Mouse (Mus musculus) forebrain, embryonic 15.5 days (tissue): ENCODE results near the gene Smim23. TPM values are rescaled to one million over a fixed set of nuclear protein-coding genes. Genes with fewer than 3 reads are reported as not detected.
A peak's percentile ranks its signal among the peaks of the same experiment; 100 is the strongest.

ENCODE experiments used
- ATAC-seq: fragments of 200-750 bp; cut with Nextera tagmentation; replicated peaks from 2 replicates; pipeline ENCODE4 v1.8.0; 2017; ENCODE audit warnings: mild to moderate bottlenecking, moderate TSS enrichment, moderate library complexity
- H3K27ac ChIP-seq: fragments of 300-500 bp; sonication (generic); replicated peaks from 2 replicates; pipeline ENCODE4 v1.5.1; 2015; ENCODE audit warnings: mild to moderate bottlenecking, inconsistent platforms
- H3K27me3 ChIP-seq: fragments of 300-500 bp; sonication (generic); 2 replicates; pipeline ENCODE4 v1.6.1; 2015; ENCODE audit warnings: inconsistent platforms
- H3K36me3 ChIP-seq: fragments of 300-500 bp; sonication (generic); 2 replicates; pipeline ENCODE4 v1.6.1; 2015; ENCODE audit warnings: mild to moderate bottlenecking, inconsistent platforms
- H3K4me1 ChIP-seq: fragments of 300-500 bp; sonication (generic); 2 replicates; pipeline ENCODE4 v1.6.1; 2015; ENCODE audit warnings: inconsistent platforms
- H3K4me2 ChIP-seq: fragments of 300-500 bp; sonication (generic); replicated peaks from 2 replicates; pipeline ENCODE4 v1.6.1; 2015; ENCODE audit warnings: mild to moderate bottlenecking, inconsistent platforms
- H3K4me3 ChIP-seq: fragments of 300-500 bp; sonication (generic); 2 replicates; pipeline ENCODE4 v1.5.1; 2015; ENCODE audit warnings: mild to moderate bottlenecking, inconsistent platforms
- H3K9ac ChIP-seq: fragments of 300-500 bp; sonication (generic); replicated peaks from 2 replicates; pipeline ENCODE4 v1.6.1; 2015; ENCODE audit warnings: mild to moderate bottlenecking, inconsistent platforms
- H3K9me3 ChIP-seq: fragments of 300-500 bp; sonication (generic); 2 replicates; pipeline ENCODE4 v1.6.1; 2016; ENCODE audit warnings: inconsistent platforms
- WGBS: fragments of 180-500 bp; shearing (Covaris S2); methylation state at CpG from one replicate; pipeline ENCODE4 v1.1.7; 2015; ENCODE audit warnings: mixed read lengths; 5-methylcytosine and 5-hydroxymethylcytosine counted together
- polyA plus RNA-seq: library from polyadenylated mRNA; unstranded; fragments of >200 nt; fragmentation: Nextera tagmentation; extraction: Ambion mirVana; gene quantifications from 2 replicates; pipeline ENCODE4 v1.2.1, GENCODE M21; 2015

Gene Smim23
- not detected in 2 replicates for polyA plus RNA-seq

DNA sequence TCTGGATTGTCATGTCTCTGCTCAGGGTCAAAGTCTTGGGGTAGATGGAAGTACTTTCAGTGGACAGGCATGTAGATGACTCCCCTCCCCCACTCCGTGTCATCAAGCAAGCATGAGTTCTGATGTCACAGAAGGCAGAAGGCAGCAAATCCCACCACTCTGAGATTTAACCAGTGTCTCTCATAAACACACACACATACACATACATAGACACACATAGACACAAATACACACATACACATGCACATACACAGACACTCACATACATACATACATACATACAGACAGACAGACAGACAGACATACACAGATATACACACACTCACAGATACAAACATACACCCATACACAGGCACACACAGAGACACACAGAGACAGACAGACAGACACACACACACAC lies at the start of gene Smim23:
Smim23 (minus strand) TSS at position 101 of the 400 bp plus-strand sequence.
- no peak for ATAC-seq
- Histone ChIP-seq H3K4me1 (no peaks in the 10 kb centered on the region), H3K9ac (no peak within 1 kb of the TSS), H3K9me3 (no peaks in the 10 kb centered on the region), H3K27me3 (no peaks in the 10 kb centered on the region), H3K4me2 (no peak within 1 kb of the TSS), H3K27ac (no peak within 1 kb of the TSS), H3K4me3 (no peak within 1 kb of the TSS), H3K36me3 (no peaks in the 10 kb centered on the region)
- 78% methylated on average over 1 of the region's 1 CpGs for WGBS

- peaks cover 2% of the 10 kb centered on the region; the same call in 1 of the 2 replicates for H3K4me1 ChIP-seq
- 85% methylated on average over 10 of the region's 10 CpGs for WGBS
- no peak overlapping the region for H3K9ac ChIP-seq
- no peaks in the 10 kb centered on the region for H3K27me3 ChIP-seq
- H3K4me3 ChIP-seq: no peak overlapping the region
- no peaks in the 10 kb centered on the region for H3K36me3 ChIP-seq
- H3K4me2 ChIP-seq: no peak overlapping the region
- H3K9me3 ChIP-seq: no peaks in the 10 kb centered on the region
- no peak for ATAC-seq
- no peak overlapping the region for H3K27ac ChIP-seq
These were observed 44.4 kb upstream of the Smim23 start for GRCm38 (mm10) chr11:32868619-32869383.

GRCm38 (mm10) chr11:32864615-32865014 lies 40.2 kb upstream of the Smim23 start:
- Histone ChIP-seq H3K4me3 (no peak overlapping the region), H3K4me2 (no peak overlapping the region), H3K4me1 (peaks cover 2% of the 10 kb centered on the region; the same call in 1 of the 2 replicates), H3K9ac (no peak overlapping the region), H3K36me3 (no peaks in the 10 kb centered on the region), H3K27ac (0 out of 2 replicates have a peak overlapping the region, but pooled peaks have one; percentile 15), H3K9me3 (no peaks in the 10 kb centered on the region), H3K27me3 (no peaks in the 10 kb centered on the region)
- ATAC-seq: peak; percentile 70; the same call in 1 of the 2 replicates
- WGBS: 64% methylated on average over 5 of the region's 5 CpGs

DNA sequence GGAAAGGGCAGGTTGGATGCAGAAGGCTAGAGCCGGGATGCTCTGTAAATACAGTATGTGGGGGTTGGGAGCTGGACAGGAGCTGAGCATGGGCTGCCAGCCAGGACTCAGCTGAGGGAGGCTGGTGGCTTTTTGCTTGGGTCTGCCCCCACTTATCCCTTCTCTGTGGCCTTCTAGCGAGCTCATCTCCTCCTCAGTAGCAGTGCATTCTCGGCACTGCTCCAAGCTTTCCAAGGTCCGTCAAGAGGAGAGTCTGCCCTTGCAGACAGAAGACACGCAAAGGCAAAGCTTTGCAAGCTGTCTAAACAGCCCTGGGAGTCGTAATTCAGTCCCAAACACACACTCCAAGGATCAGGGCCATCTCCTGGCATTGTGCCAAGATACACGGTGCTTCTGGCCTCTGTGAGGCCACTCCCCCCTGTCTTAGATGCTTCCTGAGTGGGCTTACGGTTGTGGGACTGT lies 33.0 kb upstream of the Smim23 start:
- H3K9ac ChIP-seq: no peak overlapping the region
- 27% methylated on average over 8 of the region's 8 CpGs for WGBS
- no peak for ATAC-seq
- no peaks in the 10 kb centered on the region for H3K9me3 ChIP-seq
- no peak overlapping the region for H3K4me2 ChIP-seq
- H3K4me1 ChIP-seq: peaks cover 4% of the 10 kb centered on the region
- H3K27me3 ChIP-seq: no peaks in the 10 kb centered on the region
- no peak overlapping the region for H3K4me3 ChIP-seq
- no peaks in the 10 kb centered on the region for H3K36me3 ChIP-seq
- no peak overlapping the region for H3K27ac ChIP-seq

DNA sequence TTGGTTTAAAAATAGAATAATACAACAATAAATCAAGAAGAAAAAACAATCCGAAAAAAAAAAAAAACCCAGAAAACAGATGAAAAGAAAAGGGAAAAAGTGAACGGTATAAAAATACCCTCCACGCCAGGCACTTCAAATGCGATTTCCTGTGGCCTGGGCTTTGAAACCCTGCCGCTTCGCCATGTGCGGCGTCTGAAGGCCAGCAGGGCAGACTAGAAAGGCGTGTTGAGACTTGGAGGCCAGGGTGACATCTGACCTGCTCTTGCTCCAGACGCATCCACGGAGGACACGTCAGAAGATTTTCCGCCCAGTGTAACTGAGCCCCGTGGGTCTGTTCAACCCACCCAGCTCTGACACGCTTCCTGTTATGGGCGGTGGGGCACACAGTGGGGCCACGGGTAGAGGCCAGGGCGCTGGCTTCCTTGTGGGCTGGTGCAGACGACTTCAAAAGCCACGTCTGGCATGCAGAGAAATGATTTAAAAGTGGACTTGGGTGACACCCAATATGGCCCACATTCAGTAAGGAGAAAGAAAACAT lies 22.3 kb upstream of the Smim23 start:
- Histone ChIP-seq H3K9ac (no peak overlapping the region), H3K4me2 (no peak overlapping the region), H3K27ac (no peak overlapping the region), H3K36me3 (no peaks in the 10 kb centered on the region), H3K9me3 (no peaks in the 10 kb centered on the region), H3K4me1 (no peaks in the 10 kb centered on the region), H3K4me3 (no peak overlapping the region), H3K27me3 (no peaks in the 10 kb centered on the region)
- ATAC-seq: no peak
- 77% methylated on average over 20 of the region's 20 CpGs for WGBS

- H3K9ac ChIP-seq: no peak overlapping the region
- no peak overlapping the region for H3K4me2 ChIP-seq
- no peaks in the 10 kb centered on the region for H3K9me3 ChIP-seq
- H3K4me3 ChIP-seq: no peak overlapping the region
- no peaks in the 10 kb centered on the region for H3K36me3 ChIP-seq
- no peaks in the 10 kb centered on the region for H3K4me1 ChIP-seq
- no peaks in the 10 kb centered on the region for H3K27me3 ChIP-seq
- H3K27ac ChIP-seq: no peak overlapping the region
- no peak for ATAC-seq
- 92% methylated on average over 5 of the region's 5 CpGs for WGBS
These were observed 16.8 kb upstream of the Smim23 start for GRCm38 (mm10) chr11:32841169-32841568.

DNA sequence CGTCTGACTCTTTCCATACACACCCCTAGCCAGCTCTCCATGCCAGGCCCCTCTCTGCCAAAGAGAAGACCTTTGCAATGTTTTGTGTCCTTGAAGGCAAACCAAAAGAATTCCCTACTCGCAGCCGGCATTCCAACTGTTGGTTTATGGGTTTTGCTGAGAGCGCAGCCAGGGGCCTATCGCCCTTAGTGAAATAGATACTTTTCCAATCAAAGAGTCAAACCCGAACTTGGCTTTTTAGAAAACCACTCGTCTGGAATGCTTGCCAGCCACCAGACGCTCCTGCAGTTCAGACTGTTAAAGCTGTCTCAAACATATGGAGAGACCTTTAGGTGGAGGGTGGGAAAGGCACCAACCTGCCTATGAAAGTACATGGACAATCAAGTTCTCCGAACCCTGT lies 15.9 kb upstream of the Smim23 start:
- H3K27me3 ChIP-seq: no peaks in the 10 kb centered on the region
- no peaks in the 10 kb centered on the region for H3K4me1 ChIP-seq
- no peak overlapping the region for H3K4me3 ChIP-seq
- ATAC-seq: no peak
- no peak overlapping the region for H3K9ac ChIP-seq
- H3K27ac ChIP-seq: no peak overlapping the region
- H3K9me3 ChIP-seq: no peaks in the 10 kb centered on the region
- H3K36me3 ChIP-seq: no peaks in the 10 kb centered on the region
- H3K4me2 ChIP-seq: no peak overlapping the region
- 75% methylated on average over 9 of the region's 9 CpGs for whole genome bisulfite sequencing

GRCm38 (mm10) chr11:32835022-32835421 lies 10.6 kb upstream of the Smim23 start:
- Histone ChIP-seq H3K9ac (no peak overlapping the region), H3K27me3 (no peaks in the 10 kb centered on the region), H3K4me1 (no peaks in the 10 kb centered on the region), H3K9me3 (no peaks in the 10 kb centered on the region), H3K4me2 (no peak overlapping the region), H3K4me3 (no peak overlapping the region), H3K36me3 (no peaks in the 10 kb centered on the region), H3K27ac (no peak overlapping the region)
- WGBS: 15% methylated on average over 8 of the region's 8 CpGs
- no peak for ATAC-seq

DNA sequence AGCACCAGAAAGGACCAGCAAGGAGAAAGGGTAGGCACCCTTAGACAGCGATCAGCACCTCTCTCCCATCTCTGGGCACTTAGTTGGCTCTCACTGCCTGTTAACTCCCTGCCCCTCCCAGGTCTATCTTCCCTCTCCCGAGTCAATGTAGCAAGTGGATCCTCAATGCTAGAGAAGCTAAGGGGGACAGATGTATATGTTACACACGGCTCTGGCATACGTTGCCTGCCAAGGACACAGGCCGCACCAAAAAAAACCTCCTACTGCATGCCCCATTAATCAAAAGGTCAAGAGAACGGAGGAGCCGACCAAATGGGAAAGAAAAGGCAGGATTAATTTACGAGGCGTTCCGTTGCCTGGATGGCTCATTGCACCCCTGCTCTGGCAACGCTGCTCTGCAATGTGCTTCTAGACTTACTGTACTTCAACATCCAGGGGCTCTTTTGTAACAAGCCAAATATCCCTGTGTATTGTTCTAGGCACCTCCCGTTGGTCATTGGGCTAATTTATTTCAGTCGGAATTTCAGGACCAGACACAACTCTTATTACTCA lies 10.0 kb upstream of the Smim23 start:
- WGBS: 35% methylated on average over 13 of the region's 13 CpGs
- Histone ChIP-seq H3K4me3 (no peak overlapping the region), H3K4me2 (no peak overlapping the region), H3K36me3 (no peaks in the 10 kb centered on the region), H3K9ac (no peak overlapping the region), H3K4me1 (no peaks in the 10 kb centered on the region), H3K27ac (no peak overlapping the region), H3K27me3 (no peaks in the 10 kb centered on the region), H3K9me3 (no peaks in the 10 kb centered on the region)
- no peak for ATAC-seq

DNA sequence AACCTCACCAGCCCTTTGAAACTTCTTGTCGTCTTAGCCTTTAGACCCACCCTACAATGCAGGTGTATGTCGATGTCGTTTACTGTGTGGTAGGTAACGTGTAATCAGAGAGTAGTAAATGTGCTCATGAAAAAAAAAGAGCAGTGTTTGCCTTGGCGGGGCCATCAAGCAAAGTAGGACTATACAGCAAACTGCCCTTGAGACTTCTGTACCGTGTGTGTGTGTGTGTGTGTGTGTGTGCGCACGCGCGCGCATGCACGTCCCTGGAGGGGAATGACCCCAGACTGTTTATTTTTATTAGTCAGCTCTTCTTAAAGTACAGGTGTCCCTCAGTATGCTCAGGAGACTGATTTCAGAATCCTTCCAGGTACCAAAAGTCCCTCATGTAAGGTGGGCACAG lies 6.8 kb downstream of the Smim23 start:
- Histone ChIP-seq H3K4me1 (no peaks in the 10 kb centered on the region), H3K27me3 (no peaks in the 10 kb centered on the region), H3K9ac (no peak overlapping the region), H3K27ac (no peak overlapping the region), H3K9me3 (no peaks in the 10 kb centered on the region), H3K36me3 (no peaks in the 10 kb centered on the region), H3K4me3 (no peak overlapping the region), H3K4me2 (no peak overlapping the region)
- ATAC-seq: no peak
- 97% methylated on average over 12 of the region's 12 CpGs for WGBS

DNA sequence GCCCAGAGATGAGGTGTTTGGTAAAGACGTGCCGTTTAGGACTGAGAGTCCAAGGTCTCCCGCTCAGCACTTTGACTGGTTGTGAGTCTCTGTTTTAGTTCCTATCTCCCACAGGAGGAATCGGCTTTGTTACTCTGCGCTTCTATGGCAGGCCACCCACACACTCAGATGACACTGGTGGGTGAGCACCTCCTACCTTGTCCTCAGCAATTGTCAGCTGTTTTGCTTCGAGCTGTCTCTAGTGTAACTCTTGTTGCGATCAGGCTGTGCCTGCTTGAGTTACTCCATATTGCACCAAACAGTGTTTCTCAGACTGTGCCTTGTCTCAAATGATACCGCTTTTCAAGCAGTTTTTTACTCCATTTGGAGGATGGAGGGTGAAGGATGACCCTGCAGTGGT lies 10.1 kb downstream of the Smim23 start:
- Histone ChIP-seq H3K36me3 (no peaks in the 10 kb centered on the region), H3K27me3 (no peaks in the 10 kb centered on the region), H3K9ac (no peak overlapping the region), H3K4me3 (no peak overlapping the region), H3K4me2 (no peak overlapping the region), H3K27ac (no peak overlapping the region), H3K9me3 (no peaks in the 10 kb centered on the region), H3K4me1 (0 out of 2 replicates have a peak, but pooled peaks cover 2% of the 10 kb centered on the region)
- WGBS: 92% methylated on average over 8 of the region's 8 CpGs
- no peak for ATAC-seq

- Histone ChIP-seq H3K4me1 (0 out of 2 replicates have a peak, but pooled peaks cover 2% of the 10 kb centered on the region), H3K4me2 (no peak overlapping the region), H3K36me3 (no peaks in the 10 kb centered on the region), H3K4me3 (no peak overlapping the region), H3K27me3 (no peaks in the 10 kb centered on the region), H3K9me3 (no peaks in the 10 kb centered on the region), H3K27ac (no peak overlapping the region), H3K9ac (no peak overlapping the region)
- WGBS: 83% methylated on average over 1 of the region's 1 CpGs
- ATAC-seq: no peak
These were observed 15.3 kb downstream of the Smim23 start for GRCm38 (mm10) chr11:32809091-32809490.
